Mouse (Mus musculus) small intestine, adult 2 months (tissue): ENCODE measurements around the gene Lbhd2. TPM values are rescaled to one million over a fixed set of nuclear protein-coding genes. Genes with fewer than 3 reads are reported as not detected.
A peak's percentile ranks its signal among the peaks of the same experiment; 100 is the strongest.

ENCODE experiments used
- H3K27ac ChIP-seq: fragments of 200-500 bp; 2 replicates; pipeline ENCODE4 v1.5.1; 2012; ENCODE audit warnings: low read depth, low read length, control low read depth, inconsistent platforms; ENCODE audit not compliant: insufficient read depth
- H3K27me3 ChIP-seq: fragments of 200-500 bp; 2 replicates; pipeline ENCODE4 v1.6.1; 2012; ENCODE audit warnings: mild to moderate bottlenecking, moderate library complexity, low read length, inconsistent platforms; ENCODE audit not compliant: control insufficient read depth, insufficient read depth
- H3K36me3 ChIP-seq: fragments of 200-500 bp; 2 replicates; pipeline ENCODE4 v1.6.1; 2012; ENCODE audit warnings: mild to moderate bottlenecking, low read length, control low read depth, inconsistent platforms; ENCODE audit not compliant: control insufficient read depth, insufficient read depth
- H3K4me1 ChIP-seq: fragments of 200-500 bp; 2 replicates; pipeline ENCODE4 v1.6.1; 2012; ENCODE audit warnings: low read length, inconsistent platforms, mixed read lengths; ENCODE audit not compliant: control insufficient read depth, insufficient read depth, insufficient read length
- H3K4me3 ChIP-seq: fragments of 200-500 bp; 2 replicates; pipeline ENCODE4 v1.5.1; 2012; ENCODE audit warnings: low read depth, mild to moderate bottlenecking, control low read depth, inconsistent platforms, low read length, moderate library complexity
- CTCF ChIP-seq: fragments of 200-500 bp; IDR thresholded peaks from 2 replicates; pipeline ENCODE4 v1.5.1; 2012; ENCODE audit warnings: low read depth, mild to moderate bottlenecking, control low read depth, inconsistent platforms, low read length, moderate library complexity, mixed read lengths; ENCODE audit not compliant: insufficient replicate concordance, insufficient read length; ENCODE audit errors: extremely low read depth
- POLR2A ChIP-seq: fragments of 200-500 bp; IDR thresholded peaks from 2 replicates; pipeline ENCODE4 v1.6.1; 2012; ENCODE audit warnings: low read depth, mild to moderate bottlenecking, control low read depth, inconsistent platforms, low read length, moderate library complexity
- WGBS: fragments of 180-500 bp; shearing (Covaris S2); methylation state at CpG from one replicate; pipeline ENCODE4 v1.1.7; 2018; 5-methylcytosine and 5-hydroxymethylcytosine counted together
- polyA plus RNA-seq: library from polyadenylated mRNA; depleted of rRNA; stranded (reverse); fragments of >200 nt; gene quantifications from 2 replicates; pipeline ENCODE4 v1.2.3, GENCODE M21; 2012

Lbhd2 gene
- polyA plus RNA-seq, 1 experiment, result not detected

GRCm38 (mm10) chr12:111432751-111433331 is 26.2 kb downstream of the Lbhd2 start:
- no peak overlapping the region for H3K4me3 ChIP-seq
- peak overlapping the region; percentile 38 for H3K27ac ChIP-seq
- H3K4me1 ChIP-seq, result peaks cover 62% of the 10 kb centered on the region
- peaks cover 17% of the 10 kb centered on the region for H3K36me3 ChIP-seq
- TF ChIP-seq POLR2A, result no peak
- H3K27me3 ChIP-seq, result no peaks in the 10 kb centered on the region
- WGBS, result 76% methylated on average over 4 of the region's 5 CpGs

GRCm38 (mm10) chr12:111434164-111434744 is 27.6 kb downstream of the Lbhd2 start:
- peaks cover 11% of the 10 kb centered on the region for H3K36me3 ChIP-seq
- H3K27me3 ChIP-seq, result no peaks in the 10 kb centered on the region
- peak overlapping the region; percentile 41 for H3K27ac ChIP-seq
- 42% methylated on average over 7 of the region's 7 CpGs for WGBS
- H3K4me1 ChIP-seq, result peaks cover 59% of the 10 kb centered on the region
- H3K4me3 ChIP-seq, result no peak overlapping the region
- TF ChIP-seq POLR2A (no peak), CTCF (no peak)

DNA sequence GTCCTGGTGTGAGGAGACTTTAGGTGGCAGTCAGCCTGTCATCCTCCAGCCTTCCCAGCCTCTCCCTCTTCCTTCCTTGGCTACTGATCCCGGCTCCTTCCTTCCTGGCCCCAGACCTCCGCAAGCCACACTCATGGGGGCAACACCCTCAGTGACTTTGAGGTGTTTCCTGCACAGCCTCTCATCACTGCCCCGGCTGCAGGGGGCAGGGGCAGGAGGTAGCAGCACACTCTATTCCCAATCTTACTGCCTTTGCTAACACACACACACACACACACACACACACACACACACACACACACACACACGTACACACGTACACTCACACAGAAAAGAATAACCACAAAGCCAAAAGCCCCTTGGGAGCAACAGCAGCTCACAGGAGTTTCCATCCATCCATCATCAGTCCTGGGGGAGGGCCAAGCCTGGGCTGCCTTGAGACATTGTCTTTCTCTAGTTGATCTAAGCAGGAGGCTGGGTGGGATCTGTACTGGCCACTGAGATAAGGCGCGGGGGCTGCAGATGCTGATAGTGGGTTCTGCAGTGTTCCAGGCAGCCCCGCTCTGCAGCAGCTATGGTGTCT is 28.2 kb downstream of the Lbhd2 start:
- H3K27ac ChIP-seq, result peak overlapping the region; percentile 41; the same call in 1 of the 2 replicates
- TF ChIP-seq CTCF, result no peak
- TF ChIP-seq POLR2A, result no peak

GRCm38 (mm10) chr12:111436170-111436569 is 29.6 kb downstream of the Lbhd2 start:
- peaks cover 3% of the 10 kb centered on the region for H3K36me3 ChIP-seq
- 69% methylated on average over 3 of the region's 3 CpGs for WGBS
- H3K27me3 ChIP-seq, result no peaks in the 10 kb centered on the region
- H3K4me3 ChIP-seq, result no peak overlapping the region
- TF ChIP-seq POLR2A (no peak), CTCF (no peak)
- H3K4me1 ChIP-seq, result peaks cover 52% of the 10 kb centered on the region
- peak overlapping the region; percentile 76 for H3K27ac ChIP-seq

More for the DNA sequence above, 28.2 kb downstream of the Lbhd2 start:
- 48% methylated on average over 8 of the region's 8 CpGs for WGBS
- peaks cover 11% of the 10 kb centered on the region for H3K36me3 ChIP-seq
- H3K4me3 ChIP-seq, result no peak overlapping the region
- H3K4me1 ChIP-seq, result peaks cover 58% of the 10 kb centered on the region
- H3K27me3 ChIP-seq, result no peaks in the 10 kb centered on the region

DNA sequence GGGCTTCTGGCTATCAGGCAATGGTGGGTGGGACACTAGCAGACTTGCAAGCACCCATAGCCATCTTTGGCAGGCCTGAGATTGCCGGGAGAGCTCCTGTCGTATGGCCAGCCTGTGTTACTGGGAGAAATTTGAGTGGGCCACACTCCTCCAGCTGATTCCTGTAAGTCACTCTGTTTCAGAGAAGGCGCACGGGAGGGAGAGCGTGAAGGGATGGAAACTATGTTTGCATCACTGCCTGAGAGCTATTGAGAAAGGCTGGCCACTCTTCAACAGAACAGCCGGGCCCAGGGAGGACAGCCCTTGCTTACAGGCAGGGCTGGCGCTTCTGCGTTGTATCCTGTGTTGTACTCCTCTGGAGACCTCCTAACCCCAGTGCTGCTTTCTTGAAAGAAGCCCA is 30.0 kb downstream of the Lbhd2 start:
- WGBS, result 76% methylated on average over 8 of the region's 8 CpGs
- H3K27ac ChIP-seq, result peak overlapping the region; percentile 76

DNA sequence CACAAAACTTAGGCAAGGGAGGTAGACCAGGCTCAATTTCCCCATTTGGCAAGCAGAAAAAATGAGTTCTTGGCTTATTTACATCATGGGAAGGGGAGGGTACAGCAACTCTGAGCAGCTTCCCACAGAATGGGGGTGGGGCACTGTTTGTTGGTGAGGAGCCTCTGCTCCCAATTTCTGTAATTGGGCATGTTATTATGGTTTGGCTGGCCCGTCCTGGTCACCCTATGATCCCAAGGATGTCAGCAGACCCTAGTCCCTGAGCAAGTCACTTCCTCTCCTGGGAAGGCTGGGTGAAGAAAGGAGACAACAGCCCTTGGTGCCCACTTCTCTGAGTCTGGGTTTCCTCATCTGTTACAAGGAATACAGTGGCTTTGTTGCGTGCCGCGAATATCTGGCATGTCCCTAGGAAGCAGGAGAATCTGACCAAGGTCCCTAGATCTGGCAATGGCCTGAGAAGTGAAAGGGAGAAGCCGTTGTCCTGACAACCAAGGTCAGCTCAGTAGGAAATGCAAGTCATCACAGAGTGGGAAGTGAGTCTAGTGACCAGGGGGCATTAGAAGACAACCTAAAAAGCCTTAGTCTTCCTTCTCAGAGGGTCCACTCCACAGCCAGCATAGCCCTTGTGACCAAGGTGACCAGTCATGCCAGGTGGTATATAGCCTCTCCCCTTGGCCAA is 30.8 kb downstream of the Lbhd2 start:
- Histone ChIP-seq H3K36me3 (no peaks in the 10 kb centered on the region), H3K27ac (peak overlapping the region; percentile 76), H3K4me3 (no peak overlapping the region), H3K27me3 (0 out of 2 replicates have a peak, but pooled peaks cover under 1% of the 10 kb centered on the region), H3K4me1 (peaks cover 45% of the 10 kb centered on the region)
- TF ChIP-seq CTCF (no peak), POLR2A (no peak)
- WGBS, result 25% methylated on average over 5 of the region's 5 CpGs

More for the DNA sequence above, 30.0 kb downstream of the Lbhd2 start:
- Histone ChIP-seq H3K27me3 (no peaks in the 10 kb centered on the region), H3K36me3 (no peaks in the 10 kb centered on the region), H3K4me1 (peaks cover 48% of the 10 kb centered on the region), H3K4me3 (no peak overlapping the region)
- no peak; the same call in 1 of the 2 replicates for TF ChIP-seq POLR2A
- no peak for TF ChIP-seq CTCF

DNA sequence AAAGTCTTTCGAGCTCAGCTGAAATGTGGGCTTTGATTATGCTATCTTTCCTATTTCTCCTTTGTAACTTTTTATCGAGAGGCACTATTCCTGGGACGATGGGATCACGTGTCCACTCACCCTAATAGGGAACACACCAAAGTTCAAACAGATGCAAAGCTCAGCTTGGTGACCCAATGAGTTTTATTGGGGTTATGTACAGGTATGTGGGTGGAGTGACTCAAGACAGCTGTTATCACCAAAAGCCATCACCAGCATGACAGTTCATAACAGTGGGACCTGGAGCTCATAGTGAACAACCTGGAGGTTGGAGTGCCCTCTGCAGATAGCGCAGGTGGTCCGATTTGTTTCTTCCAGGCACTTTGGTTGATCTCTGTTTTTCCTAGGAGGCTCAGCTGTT is 32.2 kb downstream of the Lbhd2 start:
- no peaks in the 10 kb centered on the region for H3K36me3 ChIP-seq
- H3K27me3 ChIP-seq, result peaks cover 15% of the 10 kb centered on the region; the same call in 1 of the 2 replicates
- TF ChIP-seq POLR2A, result no peak
- TF ChIP-seq CTCF, result no peak
- H3K27ac ChIP-seq, result peak overlapping the region; percentile 80
- no peak overlapping the region for H3K4me3 ChIP-seq
- 41% methylated on average over 6 of the region's 6 CpGs for WGBS
- H3K4me1 ChIP-seq, result peaks cover 42% of the 10 kb centered on the region
